Mouse (Mus musculus): ENCODE data around the gene Slc4a4. TPM values are rescaled to one million over a fixed set of nuclear protein-coding genes. Genes with fewer than 3 reads are reported as not detected.

The Slc4a4 gene
- polyA plus RNA-seq, 1 experiment, result 905 TPM

DNA sequence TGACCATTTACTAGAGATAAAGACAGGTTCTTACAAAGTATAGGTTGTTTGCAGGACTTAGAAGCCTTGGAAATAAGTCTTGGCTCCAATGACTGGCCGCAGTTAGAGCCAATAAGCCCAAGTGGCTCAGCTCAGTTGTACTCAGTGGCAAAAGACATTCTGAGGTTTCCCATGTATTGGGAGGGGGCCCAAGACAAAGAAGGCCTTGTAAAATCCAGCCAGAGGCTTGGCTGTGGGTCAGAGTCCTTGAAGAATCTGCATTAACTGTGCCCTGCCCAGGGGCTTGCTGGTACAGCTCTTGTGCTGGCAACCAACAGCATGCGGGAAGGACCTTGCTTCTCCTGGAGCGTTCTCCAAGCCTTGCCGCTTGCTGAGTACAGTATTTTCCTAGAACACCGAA, 107.9 kb downstream of the Slc4a4 start:
- Histone ChIP-seq H3K27ac (ENCODE audit: insufficient read depth, low read depth, low read length) (0 out of 2 replicates have a peak overlapping the region, but pooled peaks have one; percentile 9), H3K4me3 (ENCODE audit: insufficient read depth, low read depth, low read length) (no peak overlapping the region), H3K4me1 (ENCODE audit: control insufficient read depth, insufficient read depth, low read length) (peaks cover 5% of the 10 kb centered on the region; the same call in 1 of the 2 replicates)
- 56% methylated on average over 5 of the region's 5 CpGs for WGBS
- TF ChIP-seq POLR2A (IDR thresholded peaks at IDR 0.05; ENCODE audit: insufficient read depth, low read depth, low read length) (no peak), CTCF (IDR thresholded peaks at IDR 0.05; ENCODE audit: insufficient read depth, low read depth, low read length) (no peak)

GRCm38 (mm10) chr5:88996246-88996645, 109.6 kb downstream of the Slc4a4 start:
- Histone ChIP-seq H3K4me1 (ENCODE audit: control insufficient read depth, insufficient read depth, low read length) (peaks cover 5% of the 10 kb centered on the region; the same call in 1 of the 2 replicates), H3K27ac (ENCODE audit: insufficient read depth, low read depth, low read length) (no peak overlapping the region), H3K4me3 (ENCODE audit: insufficient read depth, low read depth, low read length) (no peak overlapping the region)
- 93% methylated on average over 8 of the region's 8 CpGs for WGBS
- no peak for TF ChIP-seq POLR2A (IDR thresholded peaks at IDR 0.05; ENCODE audit: insufficient read depth, low read depth, low read length)
- TF ChIP-seq CTCF (IDR thresholded peaks at IDR 0.05; ENCODE audit: insufficient read depth, low read depth, low read length), result no peak

DNA sequence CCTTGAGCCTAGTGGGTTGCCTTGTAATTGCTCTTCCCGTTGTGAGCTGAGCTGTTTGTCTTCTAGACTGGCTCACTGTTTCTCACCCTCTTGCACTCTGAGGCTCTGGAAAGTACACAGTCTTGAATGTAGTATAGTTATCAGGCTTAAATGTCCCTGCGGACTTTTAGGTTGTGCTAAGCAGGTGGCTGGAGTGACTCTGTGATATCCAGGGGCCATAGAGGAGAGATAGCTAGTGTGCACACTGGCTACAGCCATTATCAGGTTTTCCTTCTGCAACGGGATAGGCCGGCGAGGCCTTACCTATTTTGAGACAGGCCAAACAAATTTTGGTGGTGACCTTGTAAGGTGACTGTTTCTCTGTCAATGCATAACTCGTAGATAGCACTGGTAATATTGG, 110.7 kb downstream of the Slc4a4 start:
- TF ChIP-seq POLR2A (IDR thresholded peaks at IDR 0.05; ENCODE audit: insufficient read depth, low read depth, low read length) (no peak), CTCF (IDR thresholded peaks at IDR 0.05; ENCODE audit: insufficient read depth, low read depth, low read length) (no peak)
- Histone ChIP-seq H3K4me3 (ENCODE audit: insufficient read depth, low read depth, low read length) (no peak overlapping the region), H3K4me1 (ENCODE audit: control insufficient read depth, insufficient read depth, low read length) (peaks cover 5% of the 10 kb centered on the region; the same call in 1 of the 2 replicates), H3K27ac (ENCODE audit: insufficient read depth, low read depth, low read length) (no peak overlapping the region)
- 87% methylated on average over 6 of the region's 6 CpGs for WGBS

DNA sequence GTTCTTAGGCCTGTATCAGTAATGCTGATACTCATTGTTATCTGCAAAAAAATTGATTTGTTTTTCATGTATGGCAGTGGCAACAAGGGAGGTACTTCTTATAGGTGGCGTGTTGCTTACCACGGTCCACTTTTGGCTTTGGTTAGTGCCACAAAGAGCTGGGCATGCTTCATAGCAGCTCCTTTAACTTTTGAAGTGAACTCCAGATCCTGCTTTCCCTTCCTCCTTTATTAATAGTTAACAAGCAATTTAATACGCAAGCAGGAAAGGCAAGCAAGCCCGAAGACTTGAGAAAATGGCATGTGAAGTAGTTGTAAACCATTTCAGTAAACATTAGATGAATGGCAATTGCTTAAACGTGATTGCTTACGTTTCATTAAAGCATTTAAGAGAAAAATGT, 113.2 kb downstream of the Slc4a4 start:
- WGBS, result 85% methylated on average over 6 of the region's 6 CpGs
- no peak overlapping the region for H3K4me3 ChIP-seq (ENCODE audit: insufficient read depth, low read depth, low read length)
- no peak overlapping the region for H3K27ac ChIP-seq (ENCODE audit: insufficient read depth, low read depth, low read length)
- no peak for TF ChIP-seq CTCF (IDR thresholded peaks at IDR 0.05; ENCODE audit: insufficient read depth, low read depth, low read length)
- no peak for TF ChIP-seq POLR2A (IDR thresholded peaks at IDR 0.05; ENCODE audit: insufficient read depth, low read depth, low read length)
- no peaks in the 10 kb centered on the region; the same call in 1 of the 2 replicates for H3K4me1 ChIP-seq (ENCODE audit: control insufficient read depth, insufficient read depth, low read length)

- WGBS, result 98% methylated on average over 7 of the region's 7 CpGs
- no peak overlapping the region for H3K4me3 ChIP-seq (ENCODE audit: insufficient read depth, low read depth, low read length)
- no peaks in the 10 kb centered on the region; the same call in 1 of the 2 replicates for H3K4me1 ChIP-seq (ENCODE audit: control insufficient read depth, insufficient read depth, low read length)
- no peak for TF ChIP-seq POLR2A (IDR thresholded peaks at IDR 0.05; ENCODE audit: insufficient read depth, low read depth, low read length)
- TF ChIP-seq CTCF (IDR thresholded peaks at IDR 0.05; ENCODE audit: insufficient read depth, low read depth, low read length), result no peak
- H3K27ac ChIP-seq (ENCODE audit: insufficient read depth, low read depth, low read length), result no peak overlapping the region
These were observed 114.0 kb downstream of the Slc4a4 start for GRCm38 (mm10) chr5:89000598-89000997.

DNA sequence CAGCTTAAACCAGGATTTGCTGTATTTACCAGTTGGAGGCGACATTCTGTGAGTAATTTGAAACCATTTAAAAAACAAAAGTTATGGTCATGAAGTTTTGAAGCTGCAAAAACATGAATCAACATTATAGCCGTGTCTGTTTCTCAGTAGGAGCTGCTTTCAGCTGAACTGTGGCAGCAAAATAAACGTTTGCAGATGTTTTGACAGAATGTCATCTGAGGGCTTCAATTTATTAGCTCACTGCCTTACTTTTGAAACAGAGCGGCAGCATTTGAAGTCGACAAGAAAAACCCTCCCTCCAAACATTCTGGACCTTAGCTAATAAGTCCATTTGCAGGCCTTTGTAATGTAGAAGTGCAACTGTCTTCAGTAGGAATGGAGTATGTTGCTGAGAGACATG, 123.5 kb downstream of the Slc4a4 start:
- H3K27ac ChIP-seq (ENCODE audit: insufficient read depth, low read depth, low read length), result no peak overlapping the region
- WGBS, result 25% methylated on average over 5 of the region's 5 CpGs
- TF ChIP-seq CTCF (IDR thresholded peaks at IDR 0.05; ENCODE audit: insufficient read depth, low read depth, low read length) (no peak), POLR2A (IDR thresholded peaks at IDR 0.05; ENCODE audit: insufficient read depth, low read depth, low read length) (no peak)
- H3K4me1 ChIP-seq (ENCODE audit: control insufficient read depth, insufficient read depth, low read length), result 0 out of 2 replicates have a peak, but pooled peaks cover 2% of the 10 kb centered on the region
- no peak overlapping the region for H3K4me3 ChIP-seq (ENCODE audit: insufficient read depth, low read depth, low read length)

DNA sequence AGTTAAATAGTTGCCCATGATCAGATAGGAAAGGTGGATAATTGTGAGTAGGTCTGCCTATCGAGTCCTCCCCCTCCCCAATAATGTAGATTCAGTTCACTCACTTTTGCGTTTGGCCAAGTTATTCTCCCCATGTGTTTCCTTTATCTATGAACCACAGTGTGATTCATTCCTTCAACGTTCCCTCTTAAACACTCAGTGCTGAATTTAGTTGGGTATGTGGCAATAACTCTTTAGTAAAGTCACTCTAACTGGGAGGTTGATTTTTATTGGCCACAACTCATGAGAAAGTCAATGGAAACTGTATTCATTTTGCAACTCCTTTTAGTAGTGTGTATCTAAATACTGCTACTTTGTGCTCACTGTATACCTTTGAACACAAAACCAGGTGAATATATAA, 125.8 kb downstream of the Slc4a4 start:
- TF ChIP-seq CTCF (IDR thresholded peaks at IDR 0.05; ENCODE audit: insufficient read depth, low read depth, low read length) (no peak), POLR2A (IDR thresholded peaks at IDR 0.05; ENCODE audit: insufficient read depth, low read depth, low read length) (no peak)
- 71% methylated on average over 3 of the region's 3 CpGs for WGBS
- no peak overlapping the region for H3K27ac ChIP-seq (ENCODE audit: insufficient read depth, low read depth, low read length)
- peaks cover 4% of the 10 kb centered on the region; the same call in 1 of the 2 replicates for H3K4me1 ChIP-seq (ENCODE audit: control insufficient read depth, insufficient read depth, low read length)
- H3K4me3 ChIP-seq (ENCODE audit: insufficient read depth, low read depth, low read length), result no peak overlapping the region

DNA sequence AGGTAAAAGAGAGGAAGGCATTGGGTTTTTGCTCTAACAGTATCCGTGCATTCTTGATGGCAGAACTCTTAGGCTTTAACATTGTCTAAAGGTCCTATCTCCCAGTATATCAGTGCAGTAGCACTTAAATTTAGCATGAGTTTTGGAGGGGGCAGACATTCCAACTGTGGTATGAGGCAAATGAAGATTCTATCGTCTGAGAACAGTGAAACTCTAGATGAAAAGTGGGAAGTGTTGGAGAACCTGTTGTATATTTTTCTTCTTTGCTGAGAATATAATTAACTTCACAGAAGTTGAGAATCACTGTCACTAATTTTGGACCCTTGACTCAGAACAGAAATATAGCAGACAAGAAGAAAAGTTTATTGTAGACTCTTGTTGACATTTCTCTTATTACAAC, 128.2 kb downstream of the Slc4a4 start:
- H3K4me3 ChIP-seq (ENCODE audit: insufficient read depth, low read depth, low read length), result no peak overlapping the region
- WGBS, result 54% methylated on average over 2 of the region's 2 CpGs

GRCm38 (mm10) chr5:89015878-89016277, 129.3 kb downstream of the Slc4a4 start:
- TF ChIP-seq CTCF (IDR thresholded peaks at IDR 0.05; ENCODE audit: insufficient read depth, low read depth, low read length), result no peak
- no peak for TF ChIP-seq POLR2A (IDR thresholded peaks at IDR 0.05; ENCODE audit: insufficient read depth, low read depth, low read length)
- no peak overlapping the region for H3K27ac ChIP-seq (ENCODE audit: insufficient read depth, low read depth, low read length)
- 53% methylated on average over 5 of the region's 5 CpGs for WGBS

More for the DNA sequence above, 128.2 kb downstream of the Slc4a4 start:
- Histone ChIP-seq H3K27ac (ENCODE audit: insufficient read depth, low read depth, low read length) (no peak overlapping the region), H3K4me1 (ENCODE audit: control insufficient read depth, insufficient read depth, low read length) (peaks cover 4% of the 10 kb centered on the region; the same call in 1 of the 2 replicates)
- no peak for TF ChIP-seq POLR2A (IDR thresholded peaks at IDR 0.05; ENCODE audit: insufficient read depth, low read depth, low read length)
- TF ChIP-seq CTCF (IDR thresholded peaks at IDR 0.05; ENCODE audit: insufficient read depth, low read depth, low read length), result no peak

More at GRCm38 (mm10) chr5:89015878-89016277, 129.3 kb downstream of the Slc4a4 start:
- Histone ChIP-seq H3K4me1 (ENCODE audit: control insufficient read depth, insufficient read depth, low read length) (peaks cover 4% of the 10 kb centered on the region; the same call in 1 of the 2 replicates), H3K4me3 (ENCODE audit: insufficient read depth, low read depth, low read length) (no peak overlapping the region)

Data from olfactory bulb, adult 2 months (tissue).